Mouse (Mus musculus) heart, embryonic 13.5 days (tissue): ENCODE data around the gene Bahd1. TPM values are rescaled to one million over a fixed set of nuclear protein-coding genes. Genes with fewer than 3 reads are reported as not detected.

ENCODE experiments used
- ATAC-seq: fragments of 200-750 bp; cut with Nextera tagmentation; 2 replicates; pipeline ENCODE4 v1.8.0; 2017; ENCODE audit warnings: moderate TSS enrichment; ENCODE audit not compliant: insufficient number of reproducible peaks, low FRiP score, low TSS enrichment; ENCODE audit errors: extremely low read depth
- H3K27ac ChIP-seq: fragments of 300-500 bp; sonication (generic); replicated peaks from 2 replicates; pipeline ENCODE4 v1.5.1; 2015; ENCODE audit warnings: moderate library complexity, mild to moderate bottlenecking, inconsistent platforms
- H3K27me3 ChIP-seq: fragments of 300-500 bp; sonication (generic); replicated peaks from 2 replicates; pipeline ENCODE4 v1.6.1; 2015; ENCODE audit warnings: mild to moderate bottlenecking, inconsistent platforms
- H3K36me3 ChIP-seq: fragments of 300-500 bp; sonication (generic); 2 replicates; pipeline ENCODE4 v1.6.1; 2015; ENCODE audit warnings: mild to moderate bottlenecking, inconsistent platforms
- H3K4me1 ChIP-seq: fragments of 300-500 bp; sonication (generic); 2 replicates; pipeline ENCODE4 v1.6.1; 2015; ENCODE audit warnings: inconsistent platforms
- H3K4me2 ChIP-seq: fragments of 300-500 bp; sonication (generic); 2 replicates; pipeline ENCODE4 v1.6.1; 2015; ENCODE audit warnings: inconsistent platforms, mild to moderate bottlenecking, moderate library complexity
- H3K4me3 ChIP-seq: fragments of 300-500 bp; sonication (generic); 2 replicates; pipeline ENCODE4 v1.5.1; 2015; ENCODE audit warnings: moderate library complexity, mild to moderate bottlenecking, inconsistent platforms
- H3K9ac ChIP-seq: fragments of 300-500 bp; sonication (generic); 2 replicates; pipeline ENCODE4 v1.6.1; 2015; ENCODE audit warnings: inconsistent platforms, mild to moderate bottlenecking, moderate library complexity
- H3K9me3 ChIP-seq: fragments of 300-500 bp; sonication (generic); 2 replicates; pipeline ENCODE4 v1.6.1; 2016; ENCODE audit warnings: inconsistent platforms
- WGBS: fragments of 180-500 bp; shearing (Covaris S2); methylation state at CpG from one replicate; pipeline ENCODE4 v1.1.7; 2015; ENCODE audit warnings: mixed read lengths; 5-methylcytosine and 5-hydroxymethylcytosine counted together
- polyA plus RNA-seq: library from polyadenylated mRNA; unstranded; fragments of >200 nt; fragmentation: Nextera tagmentation; extraction: Ambion mirVana; gene quantifications from 2 replicates; pipeline ENCODE4 v1.2.1, GENCODE M21; 2015

Gene Bahd1
- polyA plus RNA-seq, 1 experiment from 2014 or later: 2.3 TPM

DNA sequence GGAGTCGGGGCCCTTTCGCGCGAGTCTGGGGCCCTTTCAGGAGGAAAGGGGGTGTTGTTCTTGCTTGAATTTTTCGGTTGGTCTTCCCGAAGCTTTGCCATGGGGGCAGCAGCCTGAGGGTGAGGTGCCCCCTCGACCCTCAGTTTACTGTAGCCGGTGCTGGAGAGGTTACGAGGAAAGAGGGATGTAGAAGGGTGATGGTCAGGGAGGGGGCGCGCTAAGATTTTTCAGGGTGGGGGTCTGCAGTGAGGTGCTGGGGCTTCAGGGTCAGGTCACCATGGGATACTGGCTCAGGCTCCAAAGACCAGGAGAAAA is 606 bp downstream of the Bahd1 start:
- no peak for ATAC-seq
- Histone ChIP-seq H3K9me3 (no peaks in the 10 kb centered on the region), H3K27ac (no peak overlapping the region), H3K36me3 (no peaks in the 10 kb centered on the region), H3K9ac (peak overlapping the region; percentile 79), H3K4me3 (peak overlapping the region; percentile 94), H3K4me1 (peaks cover 59% of the 10 kb centered on the region), H3K4me2 (peak overlapping the region; percentile 99), H3K27me3 (peaks cover 57% of the 10 kb centered on the region)
- under 1% methylated on average over 11 of the region's 11 CpGs for WGBS

DNA sequence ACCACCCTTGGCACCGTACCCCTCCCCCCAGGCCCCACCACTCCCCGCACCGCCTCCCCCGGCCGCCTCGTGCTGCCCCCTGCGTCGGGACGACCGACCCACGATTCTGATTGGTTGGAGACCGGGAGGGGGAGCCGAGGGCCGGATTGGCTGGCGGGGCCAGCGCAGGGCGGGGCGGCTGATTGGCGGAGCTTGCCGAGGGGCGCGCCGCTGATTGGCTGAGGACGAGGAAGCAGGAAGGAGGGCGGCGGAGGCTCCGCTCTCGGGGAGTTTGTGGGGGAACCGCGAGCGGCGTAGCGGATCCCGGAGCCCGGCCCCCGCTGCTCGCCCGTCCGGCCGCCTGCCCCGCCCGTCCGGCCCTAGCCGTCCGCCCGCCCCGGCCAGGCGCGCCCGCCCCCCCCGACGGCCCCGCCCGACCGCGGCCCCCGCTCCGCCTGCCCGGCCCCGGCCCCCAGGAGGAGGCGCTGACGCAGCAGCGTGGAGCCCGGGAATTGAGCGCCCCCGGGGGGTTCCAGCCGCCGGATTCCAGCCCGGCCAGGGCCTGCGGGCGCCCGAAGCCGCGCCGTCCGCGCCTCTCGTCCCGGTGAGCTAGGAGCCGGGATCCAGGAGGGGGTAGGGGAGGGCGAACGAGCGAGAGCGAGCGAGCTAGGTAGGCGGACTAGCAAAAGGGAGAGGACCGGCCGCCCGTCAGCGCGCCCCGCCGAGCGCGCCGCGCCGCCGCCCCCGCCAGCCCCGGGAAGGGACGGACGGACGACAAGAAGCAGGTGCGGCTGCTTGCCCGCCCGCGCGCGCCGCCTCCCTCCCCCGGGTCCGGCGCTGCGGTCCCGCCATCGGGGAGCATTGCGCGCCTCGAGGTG is 1.2 kb downstream of the Bahd1 start:
- Histone ChIP-seq H3K9me3 (no peaks in the 10 kb centered on the region), H3K27ac (peak overlapping the region; percentile 83), H3K4me2 (peak overlapping the region; percentile 99), H3K36me3 (no peaks in the 10 kb centered on the region), H3K4me3 (peak overlapping the region; percentile 94), H3K4me1 (peaks cover 53% of the 10 kb centered on the region), H3K27me3 (peaks cover 51% of the 10 kb centered on the region), H3K9ac (peak overlapping the region; percentile 93)
- ATAC-seq: peak; percentile 86
- WGBS: under 1% methylated on average over 66 of the region's 120 CpGs

DNA sequence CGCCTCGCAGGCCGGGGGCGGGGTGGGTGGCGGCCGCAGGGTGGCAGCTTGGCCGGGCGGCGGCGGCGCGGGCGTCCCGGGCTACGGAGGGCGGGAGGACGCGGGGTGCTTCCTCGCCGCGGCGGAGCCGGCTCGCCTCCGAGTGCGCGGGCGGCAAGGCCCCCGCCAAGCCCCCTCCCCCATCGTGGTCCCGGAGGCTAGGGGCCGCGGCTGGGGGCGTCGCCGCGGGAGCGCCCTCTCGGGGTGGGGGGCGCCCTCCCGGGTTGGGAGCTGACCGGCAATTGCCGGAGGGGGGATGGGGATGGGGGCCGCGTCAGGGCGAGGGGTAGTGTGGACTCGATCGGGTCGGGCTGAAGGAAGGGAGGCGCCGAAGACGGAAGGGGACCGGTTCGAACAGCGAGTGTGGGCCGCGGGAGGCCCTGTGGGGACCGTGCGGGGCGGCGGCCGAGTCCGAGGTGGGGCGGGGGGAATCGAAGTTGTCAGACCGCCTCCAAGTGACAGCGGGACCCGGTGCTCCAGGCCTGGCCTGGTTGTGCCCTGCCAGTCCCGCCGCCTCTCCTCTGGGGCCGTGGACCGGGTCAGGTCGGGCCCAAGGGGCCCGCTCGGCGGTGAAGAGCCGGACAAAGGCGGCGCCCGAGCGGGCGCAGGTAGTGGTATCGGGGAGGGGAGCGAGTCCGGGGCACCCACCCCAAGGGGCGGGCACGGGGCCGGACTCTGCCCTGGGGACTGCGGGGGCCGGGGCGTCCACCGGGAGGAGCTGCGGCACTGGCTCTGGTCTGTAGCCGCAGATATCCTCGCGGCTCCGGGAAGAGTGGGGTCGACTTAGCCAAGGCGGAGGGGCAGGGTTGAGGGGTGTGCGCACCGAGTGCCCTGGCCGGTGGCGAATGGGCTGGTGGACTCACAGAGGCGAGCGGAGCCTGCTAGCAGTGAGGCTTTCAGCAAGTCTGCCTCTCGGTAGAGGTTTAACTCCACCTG is 2.2 kb downstream of the Bahd1 start:
- H3K27me3 ChIP-seq: peaks cover 41% of the 10 kb centered on the region
- H3K4me1 ChIP-seq: peaks cover 48% of the 10 kb centered on the region
- no peaks in the 10 kb centered on the region for H3K36me3 ChIP-seq
- no peaks in the 10 kb centered on the region for H3K9me3 ChIP-seq
- H3K9ac ChIP-seq: peak overlapping the region; percentile 93
- WGBS: under 1% methylated on average over 95 of the region's 106 CpGs
- peak overlapping the region; percentile 94 for H3K4me3 ChIP-seq
- peak; percentile 8 for ATAC-seq
- peak overlapping the region; percentile 83 for H3K27ac ChIP-seq
- peak overlapping the region; percentile 99 for H3K4me2 ChIP-seq

GRCm38 (mm10) chr2:118903333-118903741 is 3.2 kb downstream of the Bahd1 start:
- ATAC-seq: no peak
- Histone ChIP-seq H3K27ac (peak overlapping the region; percentile 25; the same call in 1 of the 2 replicates), H3K9ac (peak overlapping the region; percentile 93), H3K4me3 (peak overlapping the region; percentile 94), H3K27me3 (peaks cover 31% of the 10 kb centered on the region), H3K9me3 (no peaks in the 10 kb centered on the region), H3K4me2 (peak overlapping the region; percentile 99), H3K4me1 (peaks cover 42% of the 10 kb centered on the region), H3K36me3 (no peaks in the 10 kb centered on the region)
- 11% methylated on average over 10 of the region's 10 CpGs for WGBS

DNA sequence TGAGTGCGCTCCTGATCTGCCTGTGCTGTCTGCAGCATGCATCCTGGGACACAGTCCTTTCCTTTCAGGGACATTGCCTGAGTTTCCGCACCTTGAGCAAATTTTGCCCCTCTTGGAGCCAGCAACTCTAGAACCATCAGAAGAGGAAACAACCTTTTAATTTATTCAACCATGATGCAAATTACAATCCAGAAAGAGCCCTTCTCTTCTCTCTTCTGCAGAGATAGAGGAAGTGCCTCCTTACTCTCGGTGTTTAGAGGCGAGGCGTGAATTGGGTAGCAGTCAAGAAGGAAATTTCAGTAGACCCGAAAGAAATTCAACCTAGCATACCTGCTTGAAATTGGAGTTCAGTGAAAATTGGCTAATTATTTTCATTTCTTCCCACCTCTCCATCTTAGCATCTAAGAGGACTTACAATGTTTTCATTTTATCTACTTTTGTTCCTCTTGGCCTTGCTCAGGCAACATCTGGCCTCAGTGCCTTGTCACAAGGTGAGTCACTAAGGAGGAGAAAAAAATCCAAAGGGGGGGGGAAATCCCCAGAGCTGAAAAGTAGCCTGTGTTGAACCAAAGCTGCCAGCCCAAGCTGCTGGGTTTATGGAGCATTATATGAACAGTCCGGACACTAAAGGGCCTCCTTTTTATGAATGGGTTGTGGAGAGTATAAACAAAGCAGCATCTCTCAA is 5.4 kb downstream of the Bahd1 start:
- whole genome bisulfite sequencing: 85% methylated on average over 7 of the region's 7 CpGs
- no peak overlapping the region for H3K27ac ChIP-seq

GRCm38 (mm10) chr2:118906118-118906492 is 5.9 kb downstream of the Bahd1 start:
- H3K36me3 ChIP-seq: no peaks in the 10 kb centered on the region
- H3K9me3 ChIP-seq: no peaks in the 10 kb centered on the region
- no peak overlapping the region for H3K27ac ChIP-seq
- peaks cover 6% of the 10 kb centered on the region; the same call in 1 of the 2 replicates for H3K27me3 ChIP-seq
- 87% methylated on average over 5 of the region's 5 CpGs for WGBS
- ATAC-seq: no peak
- no peak overlapping the region for H3K4me3 ChIP-seq
- H3K9ac ChIP-seq: no peak overlapping the region
- H3K4me2 ChIP-seq: no peak overlapping the region
- peaks cover 30% of the 10 kb centered on the region for H3K4me1 ChIP-seq

More for the DNA sequence above, 5.4 kb downstream of the Bahd1 start:
- ATAC-seq: no peak
- Histone ChIP-seq H3K27me3 (peaks cover 9% of the 10 kb centered on the region), H3K4me3 (no peak overlapping the region), H3K36me3 (no peaks in the 10 kb centered on the region), H3K4me1 (peaks cover 33% of the 10 kb centered on the region), H3K9ac (no peak overlapping the region), H3K9me3 (no peaks in the 10 kb centered on the region), H3K4me2 (no peak overlapping the region)

GRCm38 (mm10) chr2:118907781-118908180 is 7.6 kb downstream of the Bahd1 start:
- 74% methylated on average over 3 of the region's 3 CpGs for WGBS
- Histone ChIP-seq H3K4me1 (peaks cover 33% of the 10 kb centered on the region), H3K4me2 (no peak overlapping the region), H3K9ac (no peak overlapping the region), H3K27me3 (peaks cover 6% of the 10 kb centered on the region; the same call in 1 of the 2 replicates), H3K36me3 (no peaks in the 10 kb centered on the region), H3K4me3 (no peak overlapping the region), H3K9me3 (no peaks in the 10 kb centered on the region), H3K27ac (no peak overlapping the region)
- ATAC-seq: no peak

GRCm38 (mm10) chr2:118909151-118909550 is 9.0 kb downstream of the Bahd1 start:
- WGBS: 69% methylated on average over 1 of the region's 1 CpGs
- H3K4me2 ChIP-seq: no peak overlapping the region
- no peak for ATAC-seq
- no peak overlapping the region for H3K27ac ChIP-seq
- no peak overlapping the region for H3K9ac ChIP-seq
- peaks cover 33% of the 10 kb centered on the region for H3K4me1 ChIP-seq
- no peaks in the 10 kb centered on the region for H3K36me3 ChIP-seq
- no peak overlapping the region for H3K4me3 ChIP-seq
- H3K9me3 ChIP-seq: no peaks in the 10 kb centered on the region
- peaks cover 2% of the 10 kb centered on the region; the same call in 1 of the 2 replicates for H3K27me3 ChIP-seq

DNA sequence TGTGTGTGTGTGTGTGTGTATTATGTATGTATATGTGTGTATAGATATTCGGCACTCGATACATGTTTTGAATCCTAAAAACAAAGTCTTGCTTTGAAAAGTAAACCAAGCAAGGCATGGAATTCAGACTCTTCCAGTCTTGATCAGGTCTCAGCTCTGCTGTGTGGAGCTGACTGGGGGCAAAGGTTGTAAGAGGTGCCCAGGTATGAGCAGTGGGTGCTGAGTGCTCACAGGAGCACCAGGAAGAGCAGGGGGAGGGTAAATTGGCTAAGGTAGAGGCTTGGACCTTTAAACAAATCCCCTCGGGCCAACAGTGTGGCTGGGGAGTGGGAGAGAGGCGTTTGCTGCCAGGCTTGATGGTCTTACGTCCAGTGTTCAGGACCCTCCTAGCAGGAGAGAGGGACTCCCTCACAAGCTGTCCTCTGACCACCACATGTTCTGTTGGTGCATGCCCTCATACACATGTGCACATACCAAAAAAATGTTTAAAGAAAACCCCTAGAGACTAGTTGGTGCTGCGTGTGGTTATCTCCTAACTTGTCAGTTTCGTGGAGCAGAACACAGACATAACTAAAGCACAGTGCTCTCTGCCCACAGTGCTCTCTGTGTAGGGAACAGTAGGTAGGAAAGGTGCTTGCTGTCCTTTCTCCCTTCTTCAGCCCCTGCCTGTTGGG is 10.6 kb downstream of the Bahd1 start:
- Histone ChIP-seq H3K4me3 (no peak overlapping the region), H3K9ac (no peak overlapping the region), H3K36me3 (no peaks in the 10 kb centered on the region), H3K4me1 (peaks cover 40% of the 10 kb centered on the region), H3K4me2 (no peak overlapping the region), H3K9me3 (no peaks in the 10 kb centered on the region), H3K27ac (no peak overlapping the region), H3K27me3 (no peaks in the 10 kb centered on the region)
- no peak for ATAC-seq
- WGBS: 75% methylated on average over 7 of the region's 7 CpGs

GRCm38 (mm10) chr2:118912706-118913105 is 12.5 kb downstream of the Bahd1 start:
- Histone ChIP-seq H3K27me3 (no peaks in the 10 kb centered on the region), H3K36me3 (peaks cover 13% of the 10 kb centered on the region), H3K4me1 (peaks cover 43% of the 10 kb centered on the region), H3K4me2 (no peak overlapping the region), H3K9me3 (no peaks in the 10 kb centered on the region), H3K27ac (no peak overlapping the region), H3K4me3 (no peak overlapping the region), H3K9ac (peak overlapping the region; percentile 28; the same call in 1 of the 2 replicates)
- 74% methylated on average over 8 of the region's 8 CpGs for WGBS
- ATAC-seq: no peak
